Mouse (Mus musculus) skeletal muscle tissue, adult 2 months (tissue): Measurements from ENCODE around the gene Xbp1.
"Not testable (repeated sequence)": the region's sequence is repeated elsewhere in the genome, so short reads cannot be mapped to it uniquely, and the experiment has no call there.

Source experiments
- DNase-seq: peaks from one replicate; pipeline ENCODE4 v3.0.0-alpha.2; 2012; ENCODE audit warnings: low read depth, low spot score

Gene Xbp1

GRCm38 (mm10) chr11:5520412-5521265, at the start of gene Xbp1:
Gene Xbp1, plus strand, starts transcription at chr11:5520659.
- DNase-seq, result peak; percentile 95

DNA sequence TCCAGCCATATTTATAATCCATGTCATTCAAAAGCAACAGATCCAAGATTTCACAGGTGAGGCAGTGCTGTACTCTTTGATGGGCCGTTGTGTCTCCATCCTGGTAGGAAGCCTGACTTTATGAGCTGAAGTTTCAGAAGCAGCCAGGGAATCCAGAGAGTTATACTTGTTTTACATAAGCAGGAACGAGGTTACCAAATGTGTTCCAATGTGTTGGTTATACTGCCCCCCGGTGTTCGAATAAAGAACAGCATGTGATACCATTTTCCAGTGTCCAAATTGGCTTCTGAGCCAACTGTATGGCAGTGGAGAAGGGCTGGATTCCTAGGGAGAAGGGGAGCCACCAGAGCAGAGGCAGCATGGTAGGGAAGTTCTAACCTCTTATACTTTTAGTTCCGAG, 46.3 kb upstream of the Xbp1 start:
- peak; percentile 61 for DNase-seq

DNA sequence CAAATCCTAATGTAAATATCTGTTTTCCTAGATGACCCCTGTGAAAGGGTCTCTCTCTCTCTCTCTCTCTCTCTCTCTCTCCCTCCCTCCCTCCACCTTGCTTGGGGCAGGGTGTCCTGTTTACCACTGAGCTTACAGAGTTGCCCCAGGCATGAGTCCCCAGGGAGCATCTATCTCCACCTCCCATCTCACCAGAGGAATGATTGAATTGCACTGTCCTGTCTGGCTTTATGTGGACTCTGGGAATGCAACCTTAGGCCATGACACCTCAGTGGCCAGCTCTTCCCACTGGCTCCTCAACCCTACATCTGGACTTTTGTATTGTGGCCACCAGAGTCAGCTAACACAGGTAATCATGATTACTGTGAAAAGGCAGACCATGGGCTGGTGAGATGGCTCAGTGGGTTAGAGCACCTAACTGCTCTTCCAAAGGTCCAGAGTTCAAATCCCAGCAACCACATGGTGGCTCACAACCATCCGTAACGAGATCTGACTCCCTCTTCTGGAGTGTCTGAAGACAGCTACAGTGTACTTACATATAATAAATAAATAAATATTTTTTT, 44.8 kb upstream of the Xbp1 start:
- DNase-seq, result not testable (repeated sequence)

GRCm38 (mm10) chr11:5476806-5477205, 43.7 kb upstream of the Xbp1 start:
- no peak for DNase-seq

GRCm38 (mm10) chr11:5478193-5478592, 42.3 kb upstream of the Xbp1 start:
- no peak for DNase-seq

DNA sequence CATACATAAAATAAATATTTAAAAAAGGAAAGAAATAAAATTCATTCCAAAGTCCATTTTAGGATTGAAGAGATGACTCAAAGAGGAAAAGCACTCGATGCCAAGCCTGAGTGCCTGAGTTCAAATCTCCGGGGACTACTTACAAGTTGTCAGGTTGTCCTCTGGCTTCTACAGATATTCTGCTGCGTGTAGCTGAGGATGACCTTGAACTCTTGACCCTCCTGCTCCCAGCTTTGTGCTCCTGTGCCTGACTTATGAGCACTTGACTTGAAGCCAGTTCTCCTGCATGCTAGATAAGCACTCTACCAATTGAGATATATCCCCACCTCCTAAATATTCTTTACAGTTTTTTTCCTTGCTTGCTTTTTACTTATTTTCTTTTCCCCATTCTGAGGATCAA, 41.6 kb upstream of the Xbp1 start:
- no peak for DNase-seq

DNA sequence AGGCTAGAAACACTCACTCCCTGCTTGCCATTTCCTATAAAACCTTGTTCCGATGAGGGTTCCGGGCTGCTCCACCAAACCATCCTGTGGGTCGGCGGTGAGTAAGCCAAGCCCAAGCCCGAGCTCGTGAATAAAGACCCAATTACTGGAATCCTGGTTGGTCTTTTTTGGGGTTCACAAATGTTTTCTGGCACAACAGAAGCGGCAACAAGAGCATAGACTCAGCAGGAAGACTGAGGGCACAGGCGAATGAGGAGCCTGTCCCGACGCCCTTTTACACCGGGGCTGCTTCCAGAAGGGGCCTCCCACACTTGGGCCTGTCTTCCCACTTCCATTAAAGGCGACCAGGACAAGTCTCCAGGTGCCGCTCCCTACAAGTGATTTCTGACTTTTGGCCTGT, 37.9 kb upstream of the Xbp1 start:
- no peak for DNase-seq

DNA sequence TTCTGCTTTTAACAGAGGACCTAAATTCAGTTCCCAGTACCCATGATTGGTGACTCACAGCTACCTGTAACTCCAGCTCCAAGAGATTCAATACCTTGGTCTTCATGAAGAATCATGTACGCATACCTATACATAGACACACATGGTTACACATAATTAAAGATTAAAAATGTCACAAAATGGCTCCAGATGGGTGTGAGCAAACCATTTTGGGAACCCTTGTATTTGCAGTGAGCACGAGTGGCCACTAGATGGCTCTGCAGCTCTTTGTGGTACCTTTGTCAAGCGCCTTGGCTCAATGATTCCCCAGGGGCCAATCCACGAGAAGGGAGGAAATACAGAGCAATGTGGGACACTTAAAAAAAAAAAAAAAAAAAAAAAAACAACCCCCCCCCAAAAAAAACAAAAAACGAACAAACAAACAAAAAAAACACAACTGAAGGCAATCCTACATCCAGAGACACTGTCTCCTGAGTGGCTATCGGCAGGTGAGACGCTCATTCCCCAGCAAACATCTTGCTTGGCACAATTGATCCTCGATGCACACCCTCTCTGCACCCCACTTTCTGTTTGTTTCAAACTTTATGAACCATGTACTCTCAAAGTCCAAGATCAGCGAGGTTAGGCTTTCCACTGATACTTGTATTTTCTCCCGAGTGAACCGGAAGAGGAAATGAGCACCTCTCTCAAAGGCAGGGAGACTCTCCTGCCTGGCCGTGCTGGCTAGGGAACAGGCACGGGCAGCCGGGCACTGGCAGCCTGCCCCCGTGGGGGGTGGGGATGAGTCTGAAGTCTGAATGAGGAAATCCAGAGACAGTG, 35.1 kb upstream of the Xbp1 start:
- DNase-seq, result peak; percentile 92

GRCm38 (mm10) chr11:5489433-5489832, 31.0 kb upstream of the Xbp1 start:
- not testable (repeated sequence) for DNase-seq

DNA sequence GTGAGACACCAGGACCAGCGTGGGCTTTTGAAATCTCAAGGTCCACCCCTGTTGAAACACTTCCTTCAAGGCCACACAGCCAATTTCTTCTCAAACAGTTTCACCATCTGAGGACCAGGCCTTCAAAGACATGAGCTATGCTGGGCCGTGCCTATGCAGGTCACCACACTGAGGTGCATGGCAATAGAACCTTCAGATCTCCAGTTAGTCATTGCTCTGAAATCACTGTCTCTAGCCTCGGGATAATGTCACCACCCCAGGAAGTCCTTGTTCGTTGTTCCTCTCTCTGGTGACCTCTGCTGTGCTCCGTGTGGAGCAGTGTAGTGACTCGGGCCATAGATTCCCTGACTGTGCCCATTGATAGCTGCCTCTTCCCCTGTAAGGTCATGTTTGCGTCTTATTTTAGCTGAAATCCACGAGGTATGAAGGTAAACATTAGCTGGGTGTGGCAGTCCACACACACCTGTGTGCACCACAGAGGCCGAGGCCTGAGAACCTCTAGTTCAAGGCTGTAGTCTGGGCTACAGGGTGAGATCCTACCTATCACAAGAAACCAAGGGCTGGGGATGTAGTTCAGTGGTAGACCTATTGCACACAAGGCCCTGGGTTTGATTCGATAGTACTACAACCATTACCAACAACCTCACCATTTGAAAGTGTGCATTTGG, 29.3 kb upstream of the Xbp1 start:
- no peak for DNase-seq

DNA sequence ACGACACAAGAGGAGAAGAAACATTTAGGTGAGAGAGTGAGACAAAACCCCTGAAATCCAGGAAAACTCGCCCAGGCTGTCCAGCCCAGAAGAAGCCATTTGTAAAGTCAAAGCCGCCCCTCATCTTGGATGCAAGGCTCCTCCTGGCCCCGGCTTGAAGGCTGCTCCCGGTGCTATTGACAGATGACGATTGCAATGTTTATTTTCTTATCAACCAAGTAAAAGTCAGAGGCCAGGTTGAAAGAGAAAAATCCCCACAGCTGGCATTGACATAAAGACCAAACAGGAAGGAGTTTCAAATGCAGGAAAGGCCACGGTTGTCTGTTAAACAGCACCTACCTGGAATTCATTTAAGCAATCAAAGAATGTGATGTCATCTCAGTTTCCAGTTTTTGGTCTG, 28.5 kb upstream of the Xbp1 start:
- DNase-seq, result no peak

GRCm38 (mm10) chr11:5493869-5494268, 26.6 kb upstream of the Xbp1 start:
- DNase-seq, result no peak

GRCm38 (mm10) chr11:5495286-5495832, 25.1 kb upstream of the Xbp1 start:
- DNase-seq, result no peak

DNA sequence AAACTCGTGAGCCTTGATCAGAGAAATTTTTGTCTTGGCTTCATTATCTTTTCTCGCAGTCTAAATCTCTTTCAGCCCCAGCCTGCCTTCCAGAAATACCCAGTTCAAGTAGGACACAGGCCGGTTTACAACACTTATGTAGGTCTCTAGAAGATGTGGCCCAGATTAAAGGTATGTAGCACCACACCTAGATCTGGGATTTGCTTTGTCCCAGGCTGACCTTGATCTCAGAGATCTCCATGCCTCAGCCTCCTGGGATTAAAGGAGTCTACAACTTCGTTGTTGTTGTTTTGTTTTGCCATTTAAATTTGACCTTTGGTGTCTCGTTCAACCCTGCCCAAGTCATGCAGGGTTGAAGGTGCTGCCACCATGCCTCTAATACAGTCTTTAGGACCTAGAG, 24.6 kb upstream of the Xbp1 start:
- no peak for DNase-seq

DNA sequence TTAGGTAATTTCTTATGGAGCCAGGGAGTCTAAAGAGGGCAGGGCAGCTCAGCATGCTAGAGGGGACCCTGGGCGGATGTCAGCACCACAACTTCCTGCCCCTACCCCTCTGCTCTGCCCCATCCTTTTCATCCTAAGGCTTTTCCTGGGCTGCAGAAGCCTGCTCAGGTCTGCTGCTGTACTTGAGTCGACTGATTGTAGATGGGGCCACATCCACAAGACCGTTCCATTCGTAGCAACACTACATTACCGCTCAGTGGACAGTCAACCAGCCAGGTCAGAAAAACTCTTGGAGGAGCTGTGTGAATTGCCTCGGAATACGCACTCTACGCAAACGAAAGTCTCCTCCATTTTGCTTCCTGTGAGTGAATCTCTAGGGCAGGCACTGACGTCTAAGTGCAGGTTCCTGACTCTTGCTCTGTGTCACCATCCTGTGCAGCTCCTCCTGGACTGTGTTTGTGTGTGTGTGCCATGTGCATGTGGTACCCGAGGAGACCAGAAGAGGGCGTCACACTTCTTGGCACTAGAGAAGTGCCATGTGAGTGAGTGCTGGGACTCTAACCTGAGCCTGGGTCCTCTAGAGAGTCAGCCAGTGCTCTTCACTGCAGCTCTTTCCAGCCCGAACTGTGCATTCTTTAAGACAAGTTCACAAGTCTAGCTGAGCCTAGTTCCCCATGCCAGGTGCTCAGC, 23.8 kb upstream of the Xbp1 start:
- no peak for DNase-seq

- DNase-seq, result no peak
Observed at GRCm38 (mm10) chr11:5498422-5498821, 22.0 kb upstream of the Xbp1 start.

DNA sequence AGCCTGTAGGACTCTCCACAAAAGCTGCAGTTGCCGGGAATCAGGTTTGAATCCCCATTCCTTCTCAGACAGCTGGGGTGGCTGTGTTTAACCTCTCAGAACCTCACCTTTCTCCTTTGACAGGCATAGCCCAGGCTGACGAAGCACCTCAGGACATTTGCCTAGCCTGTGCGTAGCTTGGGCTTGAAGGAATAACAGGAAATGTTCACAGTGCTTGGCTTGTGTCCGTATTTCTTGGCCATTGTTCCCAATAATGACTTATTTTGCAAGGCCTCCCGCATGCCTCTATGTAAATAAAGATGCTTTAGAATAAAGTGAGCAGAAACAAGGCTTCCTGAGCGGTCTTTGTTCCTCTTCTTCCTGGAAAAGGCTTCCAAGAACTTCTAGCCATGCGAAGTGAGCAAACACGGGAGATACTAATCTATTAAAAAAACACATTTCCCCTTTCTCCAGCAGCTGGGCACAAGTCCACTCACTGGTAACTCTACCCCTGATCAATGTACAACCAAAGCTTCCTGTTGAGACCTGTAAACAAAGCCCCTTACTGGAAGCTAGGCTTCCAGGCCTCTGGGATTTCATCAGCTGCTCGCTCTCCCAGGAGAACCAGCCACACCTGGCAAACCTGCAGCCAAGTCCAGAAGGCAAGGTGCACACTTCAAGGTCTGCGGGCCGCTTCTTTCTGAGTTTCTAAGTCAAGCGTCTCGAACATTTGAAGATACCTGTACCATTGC, 21.4 kb upstream of the Xbp1 start:
- DNase-seq, result no peak

GRCm38 (mm10) chr11:5499961-5500644, 20.4 kb upstream of the Xbp1 start:
- DNase-seq, result no peak

DNA sequence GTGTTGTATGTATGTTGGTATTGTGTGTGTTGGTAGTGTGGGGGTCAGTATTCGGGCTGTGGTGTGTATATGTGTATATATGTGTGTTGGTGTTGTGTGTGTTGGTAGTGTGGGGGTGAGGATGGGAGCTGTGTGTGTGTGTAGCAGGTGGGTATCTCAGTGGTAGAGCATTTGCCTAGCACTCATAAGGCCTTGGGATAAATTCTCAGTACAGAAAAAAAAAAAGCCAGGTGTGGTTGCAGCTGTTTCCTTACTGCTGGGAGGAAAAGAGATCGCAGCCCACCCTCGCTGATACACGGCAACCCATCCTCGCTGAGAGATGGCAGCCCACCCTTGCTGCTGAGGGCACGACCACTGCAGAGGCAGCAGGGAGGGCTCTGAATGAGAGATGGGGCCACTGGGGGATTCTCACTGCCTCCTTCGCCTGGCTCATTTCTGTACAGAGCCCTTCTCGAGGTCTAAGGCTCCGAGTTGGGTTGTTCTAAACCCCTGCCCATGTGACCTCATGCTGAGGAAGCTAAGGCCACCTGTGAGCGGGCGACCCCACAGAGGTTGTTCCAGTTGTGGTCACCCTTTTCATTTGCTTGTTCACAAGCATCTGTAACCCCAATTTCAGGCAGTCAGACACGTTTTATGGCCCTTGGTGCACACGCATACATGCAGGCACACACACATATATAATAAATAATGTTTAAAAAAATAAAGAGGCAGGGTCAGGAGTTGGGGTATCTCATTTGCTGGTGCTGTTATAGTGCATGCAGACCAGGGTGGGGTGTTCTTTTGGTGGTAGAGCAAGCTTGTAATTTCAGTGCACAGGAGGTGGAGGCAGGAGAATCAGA, 19.3 kb upstream of the Xbp1 start:
- no peak for DNase-seq
